Mouse (Mus musculus) ovary, postnatal 14 days (tissue): ENCODE data around the gene Eftud2.

Source experiments
- DNase-seq: peaks from one replicate; pipeline ENCODE4 v3.0.0; 2022; ENCODE audit warnings: low spot score

Eftud2 gene

DNA sequence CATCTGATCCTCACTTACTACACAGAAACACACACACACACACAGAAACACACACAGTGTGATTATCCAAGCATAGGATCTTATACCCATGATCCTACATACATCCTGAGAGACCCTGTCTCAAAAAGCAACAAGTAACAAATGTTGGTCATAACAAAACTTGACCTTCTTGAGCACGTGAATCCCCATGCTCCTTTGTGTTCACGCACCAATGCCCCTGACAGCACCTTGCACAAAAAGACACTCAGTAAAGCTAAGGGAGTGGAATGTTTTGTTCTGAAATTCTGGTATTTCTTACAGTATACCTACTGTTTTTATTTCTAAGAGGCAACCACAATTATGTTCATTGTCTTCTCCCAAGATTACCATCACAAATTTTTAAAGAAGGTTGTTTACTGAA, 1.2 kb downstream of the Eftud2 start:
- DNase-seq, result no peak

DNA sequence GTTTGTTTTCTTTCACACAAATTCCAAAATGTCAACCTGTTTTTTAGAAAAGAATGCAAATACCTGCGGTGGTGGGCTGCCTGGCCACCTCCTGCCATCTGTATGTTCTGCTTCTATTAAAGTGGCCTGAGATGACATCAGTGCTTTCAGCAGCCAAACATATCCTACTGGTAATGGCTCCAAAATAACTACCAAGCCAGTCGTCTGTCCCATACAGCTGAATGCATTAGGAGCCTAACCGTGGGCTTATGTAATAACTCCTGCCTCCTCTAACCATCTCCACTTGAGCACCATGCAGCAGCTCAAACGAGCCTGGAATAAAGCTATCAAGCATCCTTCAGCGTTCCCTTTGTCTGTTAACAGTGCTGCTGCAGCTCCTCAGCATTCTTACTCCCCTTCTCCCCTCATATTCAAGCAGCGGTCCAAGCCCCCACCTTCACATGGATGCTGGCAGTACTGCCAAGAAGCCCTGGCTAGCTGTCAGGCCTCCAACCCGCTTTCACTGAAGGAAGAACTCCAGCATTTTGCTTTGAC, 5.9 kb downstream of the Eftud2 start:
- DNase-seq, result no peak

DNA sequence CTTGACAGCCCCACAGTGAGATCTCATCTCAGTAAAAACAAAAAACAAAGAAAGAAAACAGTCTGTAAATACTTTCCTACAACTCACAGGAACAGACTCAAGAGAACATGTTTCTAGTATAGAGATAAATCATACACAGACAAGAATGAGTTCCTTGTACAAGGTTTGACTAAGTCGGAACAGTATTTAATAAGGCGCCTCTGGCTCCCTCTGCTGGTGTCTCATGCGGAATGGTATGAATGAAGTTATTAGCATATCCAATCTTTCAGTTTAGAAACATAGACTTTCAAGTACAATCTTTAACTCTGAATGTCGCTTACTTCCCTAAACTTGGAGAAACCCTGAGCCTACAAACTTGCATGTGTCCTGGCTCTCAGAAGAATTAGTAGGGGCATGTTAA, 16.5 kb downstream of the Eftud2 start:
- DNase-seq, result peak; percentile 59

DNA sequence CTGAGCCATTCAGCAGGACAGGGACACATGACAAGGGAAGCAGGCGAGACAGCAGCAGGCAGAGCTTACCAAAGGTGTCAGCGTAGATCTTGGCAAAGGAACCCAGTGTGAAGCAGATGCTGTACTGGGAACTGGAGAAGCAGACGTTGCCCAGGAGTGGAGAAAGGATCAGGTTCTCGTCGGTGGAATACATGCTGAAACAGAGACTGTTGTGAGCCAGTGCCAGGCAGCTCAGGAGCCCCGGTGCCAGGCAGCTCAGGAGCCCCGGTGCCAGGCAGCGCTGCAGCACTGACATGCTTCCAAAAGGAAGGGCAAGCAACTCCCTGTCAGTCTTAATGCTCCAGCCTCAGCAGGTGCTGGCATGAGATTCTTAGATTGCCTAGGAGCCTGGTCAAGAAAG, 20.9 kb downstream of the Eftud2 start:
- DNase-seq, result no peak

DNA sequence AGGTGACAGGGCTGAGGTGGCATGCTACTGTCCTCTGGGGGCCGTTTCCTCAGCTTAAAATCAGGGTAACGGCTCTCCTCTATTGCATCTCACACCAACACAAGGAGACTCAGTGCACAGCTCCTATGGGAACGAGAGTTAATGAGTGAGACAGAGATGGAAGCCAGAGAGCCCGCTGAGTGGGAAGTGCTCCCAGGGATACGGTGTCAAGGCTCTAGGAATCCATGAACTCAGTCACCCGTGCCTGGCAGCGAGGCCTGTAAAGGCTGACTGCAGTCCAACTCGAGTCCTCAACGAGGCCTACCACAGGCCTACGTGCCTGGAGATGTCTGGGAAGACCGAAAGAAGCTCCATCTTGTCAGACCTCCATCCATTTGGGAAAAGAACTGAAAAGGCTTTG, 21.8 kb downstream of the Eftud2 start:
- no peak for DNase-seq

DNA sequence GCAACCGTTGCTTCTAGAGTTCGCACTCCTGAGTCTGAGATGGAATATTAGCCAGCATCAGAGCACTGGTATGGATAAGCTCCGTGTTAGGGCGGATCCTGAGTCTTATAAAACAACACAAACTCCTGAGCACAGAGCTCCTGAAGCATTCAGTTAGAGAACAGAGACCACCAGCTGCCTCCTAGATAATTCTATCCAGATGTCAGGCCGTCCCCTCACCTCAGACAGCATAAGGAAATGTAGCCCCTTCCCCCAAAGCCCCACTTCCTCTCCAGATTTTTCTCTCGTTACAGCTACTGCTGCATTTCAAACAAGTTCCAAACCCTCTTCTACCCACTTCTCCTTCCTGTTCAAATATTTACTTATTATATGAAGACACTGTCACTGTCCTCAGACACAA, 24.8 kb downstream of the Eftud2 start:
- no peak for DNase-seq

DNA sequence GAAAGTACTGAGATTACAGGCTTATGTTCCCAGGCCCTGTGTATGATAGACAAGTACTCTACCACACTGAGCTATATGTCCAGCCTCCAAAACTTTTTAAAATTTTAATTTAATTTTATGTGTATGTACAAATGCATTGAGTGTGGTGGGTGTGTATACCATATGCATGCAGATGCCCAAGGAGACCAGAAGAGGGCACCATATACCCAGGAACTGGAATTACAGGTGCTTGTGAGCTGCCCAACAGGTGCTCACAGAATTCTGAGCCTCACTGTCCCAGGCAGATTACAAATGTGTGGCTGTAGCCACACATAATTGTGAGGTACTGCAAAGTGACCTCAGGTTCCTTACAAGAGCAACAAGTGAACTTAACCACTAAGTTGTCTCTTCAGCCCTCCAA, 27.0 kb downstream of the Eftud2 start:
- no peak for DNase-seq

DNA sequence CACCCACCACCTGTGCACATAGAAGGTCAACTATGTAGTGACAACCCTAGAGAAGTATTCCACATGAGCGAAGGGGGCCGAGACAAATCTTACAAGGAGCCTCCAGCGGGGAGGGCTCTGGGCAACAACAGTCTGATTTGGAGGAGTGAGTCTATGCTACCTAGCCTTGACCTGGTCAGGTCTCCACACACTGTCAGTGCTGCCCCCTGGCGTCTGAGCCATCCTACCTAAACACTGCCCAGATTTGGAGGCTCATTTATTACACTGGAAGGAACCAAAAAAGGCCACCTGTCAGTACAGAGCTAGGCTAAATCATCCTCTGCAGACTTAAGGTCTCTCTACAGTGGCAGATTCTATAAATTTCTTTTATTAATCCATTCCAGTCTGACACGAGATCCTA, 28.9 kb downstream of the Eftud2 start:
- DNase-seq, result peak; percentile 67

DNA sequence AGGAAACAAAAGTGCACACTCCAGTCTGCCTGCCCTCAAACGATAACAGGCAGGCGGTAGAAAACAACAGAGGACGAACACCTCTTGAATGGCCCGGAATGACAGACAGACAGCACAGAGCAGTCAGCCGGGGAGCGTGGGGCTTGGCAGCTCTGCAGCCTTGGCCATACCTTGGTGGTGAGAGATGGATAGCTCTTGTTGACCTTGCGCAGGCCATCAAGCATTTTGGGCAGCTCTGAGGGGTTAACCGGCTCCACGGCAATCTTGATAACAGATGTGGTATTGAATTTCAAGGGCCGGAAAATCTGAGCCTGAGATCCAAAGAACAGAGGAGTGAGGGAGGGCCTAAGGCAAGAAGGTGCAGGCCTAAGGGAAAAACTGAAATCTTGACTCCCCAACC, 34.9 kb downstream of the Eftud2 start:
- no peak for DNase-seq

DNA sequence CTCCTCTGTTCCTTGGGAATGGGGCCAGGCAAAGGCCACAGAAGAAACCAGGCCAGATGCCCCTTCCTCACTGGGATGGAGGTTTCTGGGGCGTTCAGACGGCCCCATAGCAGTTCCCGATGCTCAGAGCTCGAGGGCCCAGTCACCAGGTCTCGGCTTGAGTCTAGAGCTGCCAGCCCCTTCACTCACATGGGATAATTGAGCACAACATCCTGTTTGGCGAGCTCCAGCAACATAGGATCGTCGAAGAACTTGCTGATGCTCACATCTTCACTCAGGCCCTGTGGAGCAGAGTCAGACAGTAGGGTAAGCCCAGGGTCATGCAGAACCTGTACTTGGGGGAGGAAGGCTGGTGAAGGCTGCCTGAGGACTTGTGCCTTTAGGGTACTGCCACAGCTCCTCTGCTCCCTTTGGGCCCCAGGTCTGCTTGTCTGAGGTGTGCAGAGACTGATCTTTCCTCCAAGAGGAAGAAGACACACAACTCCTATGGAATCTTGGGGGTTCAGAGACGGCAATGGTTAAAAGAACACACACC, 42.1 kb downstream of the Eftud2 start:
- DNase-seq, result no peak

DNA sequence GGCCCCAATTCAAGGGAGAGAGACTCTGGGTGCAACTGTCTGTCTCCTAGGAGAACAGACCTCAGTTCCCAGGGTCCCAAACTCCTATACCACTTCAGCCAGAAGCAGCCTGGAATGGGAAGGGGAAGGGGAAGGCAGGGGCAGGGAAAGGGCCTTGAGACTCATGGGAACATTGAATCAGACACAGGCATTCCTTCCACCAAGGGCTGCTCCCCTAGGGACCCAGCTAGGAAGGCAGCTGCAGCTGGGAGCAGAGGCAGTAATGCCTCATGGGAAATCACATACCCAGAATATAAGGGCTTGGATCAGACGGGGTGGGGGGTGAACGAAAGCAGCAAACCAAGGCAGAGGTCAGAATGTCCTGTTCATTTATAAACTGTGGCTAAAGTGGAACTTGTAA, 42.7 kb downstream of the Eftud2 start:
- DNase-seq, result no peak

DNA sequence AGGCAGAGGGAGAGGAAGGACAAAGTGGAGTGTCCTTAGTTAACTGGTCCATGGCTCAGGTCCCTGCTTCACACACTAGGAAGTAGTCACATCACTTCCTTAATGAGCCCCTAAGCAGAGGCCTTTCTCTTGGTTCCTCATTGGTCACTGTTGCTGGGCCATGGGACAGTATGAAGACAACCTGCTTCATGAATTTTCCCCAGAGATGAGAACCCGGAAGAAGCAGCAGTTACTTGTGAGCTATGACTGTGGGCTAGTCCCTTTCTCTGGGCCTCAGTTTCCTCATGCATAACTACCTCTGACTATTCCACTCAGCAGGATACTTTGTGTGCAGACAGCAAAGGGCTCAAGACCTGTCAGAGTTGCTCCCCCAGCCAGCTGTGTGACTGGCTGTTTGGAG, 43.4 kb downstream of the Eftud2 start:
- DNase-seq, result no peak

DNA sequence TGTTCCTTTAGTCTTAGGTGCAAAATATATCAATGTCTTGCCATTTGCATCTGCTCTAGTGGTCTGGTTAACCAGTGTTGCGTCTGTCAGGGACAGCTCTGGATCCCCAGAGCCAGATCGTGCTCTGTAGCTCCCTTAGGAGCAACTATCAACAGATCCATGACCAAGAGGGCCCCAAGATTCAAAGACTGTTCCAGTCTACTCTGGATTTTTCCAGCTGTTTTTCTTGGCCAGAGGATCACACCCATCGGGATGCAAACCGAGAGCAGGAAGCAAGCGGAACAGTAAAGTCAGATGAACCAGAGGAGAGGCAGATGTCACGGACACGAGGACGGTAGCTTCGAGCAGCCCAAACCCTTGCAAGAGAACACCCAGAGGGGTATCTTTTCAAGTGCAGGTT, 44.6 kb downstream of the Eftud2 start:
- DNase-seq, result no peak

DNA sequence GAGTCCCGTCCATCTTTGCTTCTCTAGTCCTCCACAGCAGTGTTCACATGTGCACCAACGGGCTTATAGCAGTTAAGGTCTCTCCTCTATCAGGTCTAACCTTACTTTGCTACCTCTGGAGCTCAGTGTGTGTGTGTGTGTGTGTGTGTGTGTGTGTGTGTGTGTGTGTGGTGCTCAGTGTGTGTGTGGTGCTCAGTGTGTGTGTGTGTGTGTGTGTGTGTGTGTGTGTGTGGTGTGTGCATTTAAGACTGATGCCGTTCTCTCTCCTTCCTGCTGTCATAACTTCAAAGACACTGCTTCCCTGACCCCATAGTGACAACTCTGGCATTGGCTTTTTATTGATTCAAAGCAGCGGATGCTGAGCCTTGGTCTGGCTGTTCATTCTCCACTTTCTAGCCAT, 45.2 kb downstream of the Eftud2 start, which contains the start of gene Higd1b:
Higd1b (plus strand) TSS at position 301 of the 400 bp plus-strand sequence.
- DNase-seq, result no peak

DNA sequence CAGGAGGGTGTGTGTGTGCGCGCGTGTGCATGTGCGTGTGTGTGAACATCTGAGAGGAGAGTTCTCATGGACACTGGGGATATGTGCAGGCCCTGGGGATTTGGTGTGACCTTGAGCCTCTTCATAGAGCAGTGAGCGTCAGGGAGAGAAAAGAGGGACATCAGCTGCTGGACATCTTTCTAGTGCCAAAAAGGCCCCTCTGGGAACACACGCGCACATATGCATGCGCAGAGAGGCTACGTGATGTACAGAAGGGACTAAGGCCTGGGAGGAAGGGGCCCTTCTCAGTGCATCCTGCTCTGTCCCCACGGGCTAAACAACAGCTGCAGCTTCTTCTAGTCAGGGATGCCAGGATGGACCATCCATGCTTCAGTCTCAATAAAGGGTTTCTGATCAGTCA, 46.6 kb downstream of the Eftud2 start:
- DNase-seq, result no peak

DNA sequence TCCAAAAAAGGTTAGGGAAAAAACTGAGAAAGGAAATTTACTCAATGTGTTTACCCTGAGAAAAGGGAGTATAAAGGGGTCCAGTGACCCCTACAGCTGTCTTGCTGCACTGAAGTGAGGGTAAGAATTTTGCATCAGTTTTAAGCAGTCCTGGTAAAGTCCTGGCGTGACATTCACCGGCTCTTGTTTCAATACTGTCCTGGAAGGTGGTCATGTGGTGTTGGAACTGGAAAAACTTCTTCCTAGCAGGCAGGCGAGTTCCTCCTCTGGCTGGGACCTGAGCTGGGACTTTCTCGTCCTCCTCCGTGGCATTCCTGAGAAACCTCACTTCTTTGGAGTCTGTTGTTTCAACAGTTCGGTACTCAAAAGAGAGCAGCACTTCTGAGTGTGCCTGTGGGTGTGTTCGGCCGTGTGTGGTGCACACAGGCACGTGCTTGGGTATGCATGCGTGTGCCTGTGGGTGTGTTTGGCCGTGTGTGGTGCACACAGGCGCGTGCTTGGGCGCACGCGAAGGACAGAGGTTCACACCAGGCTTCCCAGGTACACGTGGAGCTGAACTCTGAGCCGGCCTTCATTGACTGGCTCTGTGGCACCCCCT, 48.0 kb downstream of the Eftud2 start:
- no peak for DNase-seq

DNA sequence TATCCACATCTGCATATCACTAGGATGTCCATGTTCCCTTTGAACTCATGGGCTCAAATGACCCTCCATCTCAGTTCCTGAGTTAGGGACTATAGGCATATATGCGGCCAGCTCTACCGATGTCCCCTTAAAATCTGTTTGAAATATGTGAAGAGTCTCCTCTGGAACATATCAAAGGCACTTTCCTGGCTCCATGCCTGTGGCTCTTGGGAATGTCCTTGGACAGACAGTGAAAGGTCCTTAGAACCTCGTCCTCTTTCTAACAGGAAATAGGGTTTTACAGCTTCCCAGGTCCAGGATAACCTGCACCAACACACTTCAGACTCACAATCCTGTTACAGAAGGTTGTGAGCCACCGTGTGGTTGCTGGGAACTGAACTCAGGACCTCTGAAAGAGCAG, 50.5 kb downstream of the Eftud2 start:
- no peak for DNase-seq

DNA sequence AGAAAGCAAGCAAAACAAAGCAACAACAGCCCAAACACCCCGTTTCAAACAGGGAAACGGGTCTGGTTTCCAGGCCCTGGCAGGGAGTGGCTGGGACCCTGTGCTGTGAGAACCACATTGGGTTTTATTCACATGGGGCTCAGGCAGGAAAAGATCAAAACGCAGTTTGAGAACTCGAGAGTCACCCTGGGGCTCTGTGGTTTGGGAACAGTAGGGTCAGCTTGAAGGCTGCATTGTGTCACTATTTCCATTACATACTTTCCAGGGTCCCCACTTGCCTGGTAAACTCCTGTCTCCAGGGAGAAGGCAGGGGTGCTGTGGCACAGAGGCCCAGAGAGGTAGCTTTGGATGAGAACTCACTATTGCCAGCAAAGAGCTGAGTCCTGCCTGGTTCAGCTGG, 53.7 kb downstream of the Eftud2 start:
- DNase-seq, result no peak

DNA sequence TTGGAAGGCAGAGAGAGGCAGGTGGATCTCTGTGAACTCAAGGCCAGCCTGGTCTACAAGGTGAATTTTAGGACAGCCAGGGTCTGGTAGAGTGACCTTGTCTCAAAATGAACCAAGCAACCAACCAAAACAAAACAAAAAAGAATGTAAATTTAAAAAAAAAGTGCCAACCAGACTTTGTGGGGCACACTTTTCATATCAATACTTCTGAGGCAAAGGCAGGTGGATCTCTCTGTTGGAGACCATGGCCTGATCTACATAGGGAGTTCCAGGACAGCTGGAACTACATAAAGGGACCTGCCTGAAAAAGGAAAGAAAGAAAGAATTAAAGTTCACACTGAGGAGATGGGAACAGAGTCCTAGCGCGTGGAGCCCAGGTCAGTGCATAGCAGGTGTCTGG, 54.3 kb downstream of the Eftud2 start:
- no peak for DNase-seq

DNA sequence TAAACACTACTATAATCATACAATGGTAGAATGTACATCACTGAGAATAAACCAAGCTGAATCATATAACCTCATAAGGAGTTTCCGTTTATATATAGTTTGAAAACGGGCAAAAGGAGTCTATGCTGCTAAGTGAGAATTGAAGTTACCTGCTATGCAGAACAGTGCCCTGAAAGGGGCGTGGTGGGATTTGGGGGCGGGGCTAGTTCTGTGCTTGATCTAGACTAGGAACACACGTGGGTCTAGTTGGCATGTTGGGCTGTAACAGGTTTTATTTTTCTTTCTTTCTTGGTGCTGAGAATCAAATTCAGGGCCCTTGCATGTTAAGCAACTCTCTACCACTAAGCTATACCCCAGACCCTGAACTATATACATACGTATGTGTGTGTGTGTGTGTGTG, 59.6 kb downstream of the Eftud2 start:
- DNase-seq, result no peak

DNA sequence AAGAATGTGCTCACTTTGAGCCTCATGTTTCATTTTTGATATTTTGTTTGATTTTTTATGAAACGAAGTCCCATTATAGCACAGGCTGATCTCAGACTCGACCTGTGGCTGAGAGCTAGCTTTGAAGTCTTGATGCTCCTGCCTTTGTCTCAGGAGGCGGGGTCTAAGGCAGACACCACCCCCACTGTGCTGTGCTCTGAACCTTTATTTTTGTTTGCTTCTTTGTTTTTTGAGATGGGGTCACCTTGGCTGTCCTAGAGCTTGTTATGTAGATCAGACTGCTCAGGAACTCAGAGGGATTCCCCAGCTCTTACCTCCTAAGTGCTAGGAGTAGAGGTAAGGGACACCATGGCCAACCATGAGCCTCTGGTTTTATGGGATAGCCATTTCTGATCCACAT, 60.4 kb downstream of the Eftud2 start:
- DNase-seq, result no peak

DNA sequence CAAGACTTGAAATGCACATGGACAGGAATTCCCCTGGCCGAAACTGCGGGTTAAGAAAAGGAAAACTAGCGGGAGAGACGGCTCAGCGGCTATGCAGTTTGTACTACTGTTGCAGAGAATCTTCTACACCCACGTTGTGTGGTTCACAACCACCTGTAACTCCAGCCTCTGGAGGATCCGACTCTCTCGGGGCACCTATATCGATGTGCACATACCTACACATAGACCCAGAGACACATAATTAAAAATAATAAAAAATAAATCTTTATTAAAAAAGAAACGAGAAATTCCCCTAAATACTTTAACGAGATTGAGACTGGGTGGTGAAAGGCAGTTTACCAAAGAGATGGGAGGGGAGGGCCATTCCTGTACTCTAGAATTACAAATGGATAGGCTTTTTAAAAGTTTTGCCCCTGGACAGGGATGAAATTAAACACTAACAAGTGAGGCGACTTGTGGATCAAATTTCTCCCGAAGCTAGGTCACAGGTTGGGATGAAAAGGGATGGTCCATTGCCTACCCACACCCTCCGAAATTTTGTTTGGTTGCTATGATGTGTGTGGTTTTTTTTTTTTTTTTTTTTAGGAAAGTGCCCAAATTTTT, 60.9 kb downstream of the Eftud2 start:
- DNase-seq, result no peak

DNA sequence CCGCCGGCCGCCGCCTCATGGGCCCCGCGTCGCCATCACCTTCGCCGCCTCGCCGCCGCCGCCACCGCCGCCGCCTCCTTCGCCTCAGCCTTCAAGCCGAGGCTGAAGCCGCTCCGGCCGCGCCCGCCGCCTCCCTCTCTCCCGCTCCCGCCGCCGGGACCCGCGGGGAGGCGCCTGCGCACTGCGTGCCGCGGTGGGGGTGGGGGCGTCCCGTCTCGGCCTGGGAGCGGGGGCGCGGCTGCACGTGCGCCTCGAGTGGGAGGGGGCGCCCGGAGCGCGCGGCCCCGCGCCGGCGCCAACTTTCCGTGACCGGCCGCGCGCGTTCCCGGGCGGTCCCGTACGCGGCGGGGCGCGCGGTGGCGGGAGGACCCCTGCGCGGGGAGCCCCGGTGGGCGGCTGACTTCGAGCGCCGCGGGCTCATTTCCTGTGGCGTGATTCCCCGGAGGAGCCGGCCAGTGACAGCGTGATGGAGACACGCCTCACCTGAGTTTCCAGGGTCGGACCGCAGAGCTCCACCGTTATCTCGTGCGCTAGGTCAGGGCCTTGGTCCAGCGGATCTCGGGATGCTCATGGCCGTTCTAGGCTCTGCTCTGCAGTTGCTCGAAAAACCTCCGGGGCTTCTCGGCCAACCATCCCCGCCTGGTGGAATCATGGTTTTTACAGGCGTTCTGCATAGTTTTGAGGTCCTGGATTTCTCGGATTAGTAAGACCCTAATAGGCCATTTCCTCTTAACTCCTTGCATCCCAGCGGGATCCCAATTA, 61.6 kb downstream of the Eftud2 start, which contains the start of gene Gjc1:
Gjc1 (minus strand) TSS at position 680 of the 762 bp plus-strand sequence.
- peak; percentile 58 for DNase-seq
